Mouse (Mus musculus) embryo, embryonic 11.5 days (tissue): ENCODE results near the gene Gm8094.
"Not testable (repeated sequence)": the region's sequence is repeated elsewhere in the genome, so short reads cannot be mapped to it uniquely, and the experiment has no call there.

Experiments
- DNase-seq: peaks from one replicate; pipeline ENCODE4 v3.0.0-alpha.2; 2012; ENCODE audit warnings: low read depth, low spot score

Gm8094 gene

GRCm38 (mm10) chr14:43076543-43076942 lies at the start of gene Gm8094:
Gene Gm8094 (minus strand): TSS chr14:43076643.
- not testable (repeated sequence) for DNase-seq

DNA sequence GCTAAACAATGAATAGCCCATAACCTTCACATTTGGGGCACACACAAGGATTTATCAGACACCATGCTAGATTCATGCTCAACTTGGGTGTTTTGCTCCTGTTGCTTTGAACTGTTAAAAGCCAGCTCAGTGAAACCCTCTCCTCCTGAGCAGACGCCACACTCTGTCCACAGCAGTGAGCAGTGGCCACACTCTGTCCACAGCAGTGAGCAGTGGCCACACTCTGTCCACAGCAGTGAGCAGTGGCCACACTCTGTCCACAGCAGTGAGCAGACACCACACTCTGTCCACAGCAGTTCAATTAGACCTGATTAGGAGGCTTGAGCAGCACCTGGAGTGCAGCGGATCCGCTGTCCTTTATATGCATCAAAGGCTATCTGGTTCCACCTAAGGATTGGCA lies 43.2 kb upstream of the Gm8094 start:
- DNase-seq, result not testable (repeated sequence)

DNA sequence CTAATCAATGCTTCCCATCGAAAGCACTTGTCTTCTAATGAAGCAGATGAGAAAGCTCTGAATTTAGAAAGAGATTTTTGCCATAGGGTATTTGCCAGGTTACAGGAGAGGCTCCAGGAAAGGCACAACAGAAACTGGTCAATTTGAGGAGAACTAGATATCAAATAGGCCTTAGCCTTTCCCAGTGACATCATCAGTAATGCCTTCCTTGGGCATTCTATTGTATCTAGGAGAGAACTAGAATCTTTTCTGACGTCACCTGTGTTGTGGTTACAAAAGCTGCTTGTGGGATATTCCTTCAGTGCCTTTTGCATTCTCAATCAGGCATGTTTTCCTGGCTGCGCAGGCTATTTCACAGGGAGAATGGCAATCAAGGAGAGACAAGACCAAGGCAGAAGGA lies 23.9 kb upstream of the Gm8094 start, which contains the start of gene Gm8104:
Gene Gm8104 (plus strand): TSS at position 301 of the 400 bp plus-strand sequence.
- DNase-seq, result not testable (repeated sequence)

GRCm38 (mm10) chr14:43089103-43089919 lies 12.9 kb upstream of the Gm8094 start:
- not testable (repeated sequence) for DNase-seq

GRCm38 (mm10) chr14:43084936-43085730 lies 8.7 kb upstream of the Gm8094 start:
- not testable (repeated sequence) for DNase-seq

- DNase-seq, result not testable (repeated sequence)
These were observed 16.3 kb downstream of the Gm8094 start for GRCm38 (mm10) chr14:43060179-43060578.

GRCm38 (mm10) chr14:43058063-43058462 lies 18.4 kb downstream of the Gm8094 start:
- DNase-seq, result not testable (repeated sequence)
